Mouse (Mus musculus) intestine, embryonic 14.5 days (tissue): Measurements from ENCODE around the gene Mettl24. TPM values are rescaled to one million over a fixed set of nuclear protein-coding genes. Genes with fewer than 3 reads are reported as not detected.

Experiments used
- ATAC-seq: fragments of 200-750 bp; cut with Nextera tagmentation; replicated peaks from 2 replicates; pipeline ENCODE4 v1.8.0; 2017; ENCODE audit warnings: low read depth, moderate number of reproducible peaks, moderate TSS enrichment, moderate library complexity; ENCODE audit not compliant: low FRiP score, low TSS enrichment
- DNase-seq: peaks from one replicate; pipeline ENCODE4 v3.0.0-alpha.2; 2018; ENCODE audit warnings: low spot score
- H3K27ac ChIP-seq: fragments of 300-500 bp; sonication (generic); 2 replicates; pipeline ENCODE4 v1.5.1; 2014; ENCODE audit warnings: low read depth, mild to moderate bottlenecking, control low read depth
- H3K27me3 ChIP-seq: fragments of 300-500 bp; sonication (generic); replicated peaks from 2 replicates; pipeline ENCODE4 v1.6.1; 2014; ENCODE audit warnings: low read length, control low read depth; ENCODE audit not compliant: control insufficient read depth, insufficient read depth
- H3K36me3 ChIP-seq: fragments of 300-500 bp; sonication (generic); 2 replicates; pipeline ENCODE4 v1.6.1; 2014; ENCODE audit warnings: low read length, control low read depth; ENCODE audit not compliant: control insufficient read depth, insufficient read depth
- H3K4me1 ChIP-seq: fragments of 300-500 bp; sonication (generic); replicated peaks from 2 replicates; pipeline ENCODE4 v1.6.1; 2014; ENCODE audit warnings: low read length, control low read depth, mixed read lengths; ENCODE audit not compliant: control insufficient read depth, insufficient read depth
- H3K4me2 ChIP-seq: fragments of 300-500 bp; sonication (generic); 2 replicates; pipeline ENCODE4 v1.6.1; 2014; ENCODE audit warnings: low read length
- H3K4me3 ChIP-seq: fragments of 300-500 bp; sonication (generic); 2 replicates; pipeline ENCODE4 v1.5.1; 2014; ENCODE audit warnings: low read depth, low read length, control low read depth, mixed read lengths
- H3K9ac ChIP-seq: fragments of 300-500 bp; sonication (generic); 2 replicates; pipeline ENCODE4 v1.6.1; 2014; ENCODE audit warnings: mild to moderate bottlenecking, low read length
- H3K9me3 ChIP-seq: fragments of 300-500 bp; sonication (generic); 2 replicates; pipeline ENCODE4 v1.6.1; 2016; ENCODE audit warnings: low read length, control low read depth; ENCODE audit not compliant: control insufficient read depth
- WGBS: fragments of 180-500 bp; shearing (Covaris S2); extraction: QIAGEN DNeasy Blood & Tissue Kit; methylation state at CpG from one replicate; pipeline ENCODE4 v1.1.7; 2014; 5-methylcytosine and 5-hydroxymethylcytosine counted together
- polyA plus RNA-seq: library from polyadenylated mRNA; unstranded; fragments of >200 nt; fragmentation: Nextera tagmentation; extraction: Ambion mirVana; gene quantifications from 2 replicates; pipeline ENCODE4 v1.2.1, GENCODE M21; 2014

Gene Mettl24
- polyA plus RNA-seq, 1 experiment from 2014 or later, result 4.5 TPM

DNA sequence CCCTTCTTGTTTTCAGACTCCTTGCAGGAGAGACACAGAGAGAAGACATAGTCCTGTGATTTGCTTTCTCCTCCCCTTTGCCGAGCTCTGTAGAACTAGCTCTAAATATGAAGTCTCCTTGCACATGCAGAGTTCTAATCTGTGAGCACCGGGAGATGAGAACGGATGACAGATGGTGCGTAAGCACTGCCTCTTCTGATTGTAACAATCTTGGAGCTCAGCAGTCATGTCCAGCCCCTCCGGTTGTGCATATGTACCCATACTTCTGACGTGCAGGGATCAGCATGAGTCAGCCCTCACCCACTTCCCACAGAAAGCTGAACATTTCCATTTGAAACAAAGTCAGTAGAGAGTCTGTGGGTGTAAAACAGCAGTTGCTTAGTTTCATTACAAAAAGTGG, 5.2 kb downstream of the Mettl24 start:
- Histone ChIP-seq H3K9ac (no peak overlapping the region), H3K4me1 (peaks cover 4% of the 10 kb centered on the region; the same call in 1 of the 2 replicates), H3K4me3 (no peak overlapping the region), H3K9me3 (no peaks in the 10 kb centered on the region), H3K27me3 (no peaks in the 10 kb centered on the region), H3K27ac (no peak overlapping the region), H3K36me3 (no peaks in the 10 kb centered on the region), H3K4me2 (no peak overlapping the region)
- 78% methylated on average over 6 of the region's 6 CpGs for WGBS
- no peak for ATAC-seq
- peak; percentile 31 for DNase-seq

DNA sequence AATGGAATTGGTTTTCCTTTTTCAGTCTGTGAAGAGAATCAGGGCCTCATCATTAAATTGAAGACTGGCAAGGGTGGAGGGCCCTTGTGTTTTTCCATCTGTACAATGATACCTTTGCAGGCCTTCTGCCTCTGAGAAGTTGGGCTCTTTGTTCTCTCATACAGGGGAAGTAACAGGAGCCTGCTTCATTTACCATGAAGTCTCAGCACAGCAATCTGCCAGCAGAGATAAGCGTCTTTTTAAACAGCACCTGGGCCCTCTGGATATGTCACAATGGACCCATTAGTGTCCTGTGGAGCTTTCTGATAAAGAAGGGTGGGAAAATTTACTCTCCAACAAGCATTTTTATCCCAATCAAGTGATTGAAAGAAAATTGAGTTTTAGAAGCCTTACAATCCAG, 5.8 kb downstream of the Mettl24 start:
- ATAC-seq (no peak), DNase-seq (no peak)
- WGBS, result 69% methylated on average over 1 of the region's 1 CpGs
- Histone ChIP-seq H3K9me3 (no peaks in the 10 kb centered on the region), H3K4me1 (peaks cover under 1% of the 10 kb centered on the region; the same call in 1 of the 2 replicates), H3K4me2 (no peak overlapping the region), H3K36me3 (no peaks in the 10 kb centered on the region), H3K27ac (no peak overlapping the region), H3K4me3 (no peak overlapping the region), H3K9ac (no peak overlapping the region), H3K27me3 (no peaks in the 10 kb centered on the region)

DNA sequence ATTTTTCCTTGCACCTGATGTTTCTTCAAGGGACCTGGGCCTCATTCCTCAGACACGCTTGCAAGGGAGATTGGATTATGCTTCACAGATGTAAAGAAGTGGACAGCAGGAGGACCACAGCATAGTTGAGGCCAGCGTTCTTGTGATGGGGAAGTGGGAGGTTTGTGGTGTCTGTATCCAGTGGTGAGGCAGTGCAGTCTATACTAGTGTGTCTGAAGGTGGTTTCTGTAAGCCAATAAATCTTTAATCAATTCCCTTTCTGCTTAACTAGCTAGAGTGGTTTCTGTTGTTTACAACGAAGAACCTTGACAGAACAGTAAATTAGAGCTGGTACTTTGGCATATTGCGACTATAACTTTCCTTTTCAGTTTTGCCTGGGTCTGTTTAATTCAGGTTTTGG, 15.6 kb downstream of the Mettl24 start:
- Histone ChIP-seq H3K36me3 (no peaks in the 10 kb centered on the region), H3K9ac (no peak overlapping the region), H3K4me2 (no peak overlapping the region), H3K27ac (no peak overlapping the region), H3K27me3 (no peaks in the 10 kb centered on the region), H3K4me1 (peaks cover 8% of the 10 kb centered on the region; the same call in 1 of the 2 replicates), H3K4me3 (no peak overlapping the region), H3K9me3 (no peaks in the 10 kb centered on the region)
- 42% methylated on average over 4 of the region's 4 CpGs for WGBS
- ATAC-seq (no peak), DNase-seq (no peak)

GRCm38 (mm10) chr10:40711127-40711526, 28.0 kb downstream of the Mettl24 start:
- ATAC-seq, result no peak
- Histone ChIP-seq H3K4me1 (peaks cover 7% of the 10 kb centered on the region), H3K27ac (no peak overlapping the region), H3K27me3 (no peaks in the 10 kb centered on the region), H3K36me3 (no peaks in the 10 kb centered on the region), H3K9me3 (no peaks in the 10 kb centered on the region), H3K9ac (no peak overlapping the region), H3K4me3 (no peak overlapping the region), H3K4me2 (no peak overlapping the region)
- DNase-seq, result no peak
- 58% methylated on average over 7 of the region's 7 CpGs for WGBS

DNA sequence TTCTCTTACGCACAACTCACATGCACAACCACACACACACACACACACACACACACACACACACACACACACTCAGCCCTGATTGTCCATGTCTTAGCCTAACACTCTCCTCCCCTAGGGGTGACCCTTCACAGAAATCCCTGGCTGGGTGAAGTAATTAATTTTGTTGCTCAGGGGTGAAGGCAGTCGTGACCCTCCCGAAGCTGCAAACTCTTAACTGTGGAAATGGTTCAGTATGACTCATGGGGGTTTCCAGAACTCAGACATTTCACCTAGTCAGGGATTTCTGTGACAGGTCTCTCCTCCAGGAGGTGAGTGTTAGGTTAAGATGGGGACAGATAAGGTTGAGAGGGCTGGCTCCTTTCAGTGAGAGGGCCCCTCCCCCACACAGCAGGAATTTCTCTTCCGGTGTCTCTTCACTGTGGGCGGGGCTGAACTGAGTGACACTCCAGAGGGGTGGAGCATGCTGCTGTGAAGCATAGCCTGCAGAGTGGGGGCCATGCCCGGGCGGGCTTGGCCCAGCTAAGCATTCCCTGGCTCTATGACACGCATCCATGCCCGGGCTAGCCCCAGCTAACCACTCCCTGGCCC, 30.0 kb downstream of the Mettl24 start:
- 28% methylated on average over 9 of the region's 9 CpGs for WGBS
- H3K4me1 ChIP-seq, result peaks cover 17% of the 10 kb centered on the region
- no peak overlapping the region for H3K27ac ChIP-seq

DNA sequence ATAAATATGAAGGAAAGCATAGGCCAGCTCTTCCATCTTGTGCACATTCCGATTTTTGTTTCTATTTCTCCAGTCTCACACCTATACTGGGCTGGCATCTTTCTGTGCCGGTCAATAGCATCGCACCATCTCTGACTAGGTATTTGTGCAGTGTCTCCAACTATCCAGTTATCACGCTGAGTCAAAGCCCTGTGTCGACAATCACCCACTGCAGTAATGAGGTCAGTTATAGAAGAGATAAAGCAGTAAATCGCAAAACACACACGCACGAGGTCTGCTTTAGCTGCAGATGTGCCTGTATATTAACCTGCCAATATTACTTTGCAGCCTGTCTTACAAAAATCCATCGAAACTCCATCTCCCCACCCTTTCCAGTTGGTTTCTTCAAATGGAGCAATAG, 30.7 kb downstream of the Mettl24 start:
- Histone ChIP-seq H3K4me1 (peaks cover 17% of the 10 kb centered on the region), H3K4me2 (no peak overlapping the region), H3K9ac (no peak overlapping the region), H3K27me3 (no peaks in the 10 kb centered on the region), H3K36me3 (no peaks in the 10 kb centered on the region), H3K4me3 (no peak overlapping the region), H3K9me3 (no peaks in the 10 kb centered on the region), H3K27ac (no peak overlapping the region)
- WGBS, result 70% methylated on average over 9 of the region's 9 CpGs
- ATAC-seq (no peak), DNase-seq (no peak)

More for the DNA sequence above, 30.0 kb downstream of the Mettl24 start:
- H3K36me3 ChIP-seq, result no peaks in the 10 kb centered on the region
- DNase-seq, result no peak
- H3K4me2 ChIP-seq, result 0 out of 2 replicates have a peak overlapping the region, but pooled peaks have one; percentile 11
- H3K27me3 ChIP-seq, result no peaks in the 10 kb centered on the region
- H3K4me3 ChIP-seq, result no peak overlapping the region
- no peak overlapping the region for H3K9ac ChIP-seq
- ATAC-seq, result peak; percentile 75
- no peaks in the 10 kb centered on the region for H3K9me3 ChIP-seq

DNA sequence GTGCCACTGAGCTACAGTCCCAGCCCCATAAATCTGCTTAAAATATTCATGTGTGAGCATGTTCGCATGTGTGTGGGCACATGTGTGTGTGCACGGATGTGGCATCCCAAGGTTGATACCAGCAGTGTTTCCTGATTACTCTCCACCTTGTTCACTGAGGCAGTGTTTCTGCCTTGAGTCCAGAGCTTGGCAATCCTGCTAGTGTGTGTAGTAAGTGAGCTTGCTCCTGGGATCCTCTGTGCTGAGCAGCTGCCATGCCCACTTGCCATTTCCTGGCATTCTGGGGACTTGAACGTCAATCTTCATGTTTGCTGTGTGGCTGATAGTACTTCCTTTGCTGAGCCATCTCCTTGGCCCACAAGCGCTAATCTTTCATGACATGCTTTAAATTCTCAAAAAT, 32.1 kb downstream of the Mettl24 start:
- no peak for DNase-seq
- Histone ChIP-seq H3K9ac (no peak overlapping the region), H3K36me3 (no peaks in the 10 kb centered on the region), H3K4me2 (no peak overlapping the region), H3K27ac (no peak overlapping the region), H3K9me3 (no peaks in the 10 kb centered on the region), H3K4me1 (peaks cover 17% of the 10 kb centered on the region), H3K27me3 (no peaks in the 10 kb centered on the region), H3K4me3 (no peak overlapping the region)
- 84% methylated on average over 4 of the region's 4 CpGs for WGBS
- no peak for ATAC-seq

DNA sequence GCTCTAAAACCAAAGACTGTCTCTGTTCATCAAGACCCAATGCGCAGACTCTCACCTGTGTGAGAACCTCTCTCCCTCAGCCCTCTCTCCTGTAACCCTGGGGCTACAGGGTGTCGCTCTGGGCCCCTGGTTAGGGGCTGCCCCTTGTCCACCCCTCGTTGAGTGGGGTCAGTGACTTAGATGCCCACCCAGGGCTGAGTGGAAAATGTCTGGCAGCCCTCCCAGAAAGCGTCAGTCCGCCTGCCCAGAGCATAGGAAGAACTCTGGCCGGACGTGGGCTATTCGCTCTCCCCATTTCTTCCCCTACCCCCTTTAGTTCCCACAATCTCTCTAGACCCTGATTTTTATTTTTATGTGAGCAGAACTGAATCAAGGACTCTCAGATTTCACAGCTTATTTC, 33.2 kb downstream of the Mettl24 start:
- no peaks in the 10 kb centered on the region for H3K27me3 ChIP-seq
- no peak for ATAC-seq

DNA sequence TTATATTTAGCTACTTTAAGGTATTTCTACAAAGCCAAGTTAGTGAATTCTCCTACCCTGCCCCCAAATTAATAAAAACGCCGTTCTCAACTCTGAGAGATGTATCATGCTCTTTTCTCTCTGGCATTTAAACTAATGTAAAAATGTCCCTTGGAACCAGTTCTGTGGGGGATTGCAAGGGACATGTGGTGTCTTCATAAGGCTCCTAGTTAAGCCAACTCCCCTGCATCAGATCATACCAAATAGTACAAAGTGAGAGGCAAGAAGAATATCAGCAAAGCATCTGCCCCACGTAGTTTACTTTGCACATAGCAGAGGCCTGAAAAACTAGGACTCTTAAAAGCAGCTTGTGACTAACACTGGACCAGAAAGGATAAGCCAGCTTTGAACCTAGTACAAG, 33.6 kb downstream of the Mettl24 start:
- no peak for DNase-seq

More for the DNA sequence above, 33.2 kb downstream of the Mettl24 start:
- no peak overlapping the region for H3K4me3 ChIP-seq
- DNase-seq, result no peak
- H3K9ac ChIP-seq, result no peak overlapping the region
- peaks cover 17% of the 10 kb centered on the region for H3K4me1 ChIP-seq
- 51% methylated on average over 8 of the region's 8 CpGs for WGBS
- H3K36me3 ChIP-seq, result no peaks in the 10 kb centered on the region
- no peak overlapping the region for H3K27ac ChIP-seq
- H3K4me2 ChIP-seq, result no peak overlapping the region
- no peaks in the 10 kb centered on the region for H3K9me3 ChIP-seq

More for the DNA sequence above, 33.6 kb downstream of the Mettl24 start:
- no peak overlapping the region for H3K4me2 ChIP-seq
- no peaks in the 10 kb centered on the region for H3K27me3 ChIP-seq
- no peaks in the 10 kb centered on the region for H3K36me3 ChIP-seq
- H3K9me3 ChIP-seq, result no peaks in the 10 kb centered on the region
- H3K9ac ChIP-seq, result no peak overlapping the region
- H3K4me3 ChIP-seq, result no peak overlapping the region
- H3K27ac ChIP-seq, result 0 out of 2 replicates have a peak overlapping the region, but pooled peaks have one; percentile 33
- 56% methylated on average over 3 of the region's 3 CpGs for WGBS
- no peak for ATAC-seq
- peaks cover 17% of the 10 kb centered on the region for H3K4me1 ChIP-seq
